Mouse (Mus musculus): ENCODE results near the gene Fxyd5.
A peak's percentile ranks its signal among the peaks of the same experiment; 100 is the strongest.

Gene Fxyd5

DNA sequence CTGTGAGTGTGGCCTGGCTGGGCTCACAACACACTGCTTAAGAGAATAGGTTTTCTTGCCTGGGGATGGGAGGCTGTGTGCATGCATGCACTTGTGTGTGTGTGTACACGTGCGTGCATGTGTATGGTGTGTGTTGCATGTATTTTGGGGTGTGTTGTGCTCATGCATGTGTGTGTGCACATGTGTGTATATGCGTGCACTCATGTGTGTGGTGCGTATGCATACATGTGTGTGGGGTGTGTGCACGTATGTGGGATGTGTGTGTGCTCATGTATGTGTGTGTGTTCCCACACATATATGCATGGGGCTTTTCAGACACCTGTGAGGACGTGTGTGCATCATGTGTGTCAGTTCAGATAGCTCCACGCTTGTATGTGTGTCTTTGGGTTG, 18.3 kb upstream of the Fxyd5 start:
- no peak for DNase-seq (ENCODE audit: low spot score in 2 of 2)

- no peak for DNase-seq (ENCODE audit: low spot score in 2 of 2)
Observed at GRCm38 (mm10) chr7:31059919-31060620, 17.8 kb upstream of the Fxyd5 start.

DNA sequence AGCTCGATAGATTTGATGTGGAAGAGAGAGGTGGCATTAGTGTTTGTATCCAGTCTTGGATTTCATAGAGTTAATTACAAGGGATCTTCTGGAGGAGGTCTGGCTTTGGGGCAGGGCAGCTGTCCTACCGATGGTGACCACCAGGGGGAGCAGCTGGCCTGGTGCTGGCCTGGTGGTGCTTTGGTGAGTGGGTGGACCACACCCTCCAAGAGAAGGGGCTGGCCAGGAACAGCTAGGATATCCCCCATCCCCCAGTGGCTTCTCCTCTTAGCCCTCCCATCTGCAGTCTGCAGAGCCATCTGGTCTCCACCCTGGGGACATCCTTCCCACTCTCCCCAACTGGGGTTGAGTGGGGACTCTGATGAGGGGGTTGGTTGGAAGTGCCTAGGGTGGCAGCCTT, 16.8 kb upstream of the Fxyd5 start, which contains the start of gene Lgi4:
Lgi4 (plus strand) TSS at position 235 of the 400 bp plus-strand sequence.
- DNase-seq (ENCODE audit: low spot score in 2 of 2) = peak; percentile 74 to 80

- DNase-seq (ENCODE audit: low spot score in 2 of 2) = no peak
Observed at GRCm38 (mm10) chr7:31058211-31058610, 15.9 kb upstream of the Fxyd5 start.

- no peak for DNase-seq (ENCODE audit: low spot score in 2 of 2)
Observed at GRCm38 (mm10) chr7:31057730-31058129, 15.4 kb upstream of the Fxyd5 start.

DNA sequence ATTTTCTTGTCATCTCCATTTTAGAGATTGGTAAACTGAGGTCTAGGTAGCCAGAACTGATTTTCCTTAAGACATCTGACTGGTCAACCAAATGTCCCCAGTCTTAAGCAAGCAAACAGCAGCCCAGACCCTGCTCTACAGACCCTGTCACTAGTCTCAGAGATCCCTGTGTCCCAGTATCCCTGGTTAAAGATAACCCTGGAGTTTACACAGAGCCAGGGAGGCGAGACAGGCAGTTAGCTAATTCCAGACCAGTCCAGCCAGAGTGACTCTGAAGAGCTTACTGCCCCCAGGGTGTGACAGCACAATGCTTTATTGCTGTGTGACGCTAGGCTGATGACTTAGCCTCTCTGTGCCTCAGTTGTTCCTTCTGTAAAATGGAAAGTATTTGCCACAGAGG, 14.8 kb upstream of the Fxyd5 start, which contains the start of gene Fxyd1:
Fxyd1 (minus strand) TSS at position 129 of the 400 bp plus-strand sequence.
- no peak for DNase-seq (ENCODE audit: low spot score in 2 of 2)

DNA sequence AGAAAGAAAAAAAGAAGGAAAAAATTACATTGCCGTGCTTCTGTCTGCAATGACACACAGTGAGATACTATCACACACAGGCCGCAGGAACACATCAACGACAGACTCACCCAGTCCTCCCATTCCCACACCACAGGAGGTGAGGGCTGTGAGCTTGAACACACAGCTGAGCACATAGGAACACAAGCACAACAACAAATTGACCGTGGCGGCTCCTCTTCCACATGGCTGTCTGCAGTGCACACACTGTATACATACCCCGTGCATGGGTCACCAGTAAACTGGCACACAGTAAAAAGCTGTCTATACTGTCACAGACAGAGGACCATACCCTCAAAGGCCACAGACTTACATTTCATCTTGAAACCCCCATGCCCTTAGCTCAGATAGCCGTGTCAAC, 14.2 kb upstream of the Fxyd5 start:
- DNase-seq (ENCODE audit: low spot score in 2 of 2) = no peak

GRCm38 (mm10) chr7:31055883-31056282, 13.6 kb upstream of the Fxyd5 start:
- DNase-seq (ENCODE audit: low spot score in 2 of 2) = no peak

DNA sequence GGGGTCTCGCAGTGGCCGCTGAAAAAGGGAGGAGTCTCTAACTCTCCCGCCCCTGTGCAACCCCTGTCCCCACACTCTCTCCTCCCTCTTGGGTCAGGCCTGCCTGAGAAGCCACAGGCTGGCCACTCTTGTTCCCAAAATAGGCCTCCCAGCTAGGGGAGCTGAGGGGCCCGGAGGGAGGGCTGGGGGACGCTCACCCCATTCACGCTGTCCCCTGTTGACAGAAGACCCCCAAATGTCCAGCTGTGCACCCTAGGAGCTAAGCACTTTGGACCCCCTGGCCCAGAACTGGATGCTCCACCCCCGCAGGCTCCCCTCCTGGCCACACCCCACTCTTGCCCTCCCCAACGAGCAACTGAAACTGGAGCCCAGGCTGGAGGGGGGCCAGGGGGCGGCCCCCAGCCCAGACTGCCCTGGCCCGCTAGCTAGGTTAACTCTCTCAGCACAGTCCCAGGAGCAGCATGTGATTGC, 13.1 kb upstream of the Fxyd5 start:
- DNase-seq (ENCODE audit: low spot score in 2 of 2) = no peak

- no peak for DNase-seq (ENCODE audit: low spot score in 2 of 2)
Observed at GRCm38 (mm10) chr7:31054661-31055320, 12.5 kb upstream of the Fxyd5 start.

- no peak for DNase-seq (ENCODE audit: low spot score in 2 of 2)
Observed at GRCm38 (mm10) chr7:31053882-31054447, 11.7 kb upstream of the Fxyd5 start.

DNA sequence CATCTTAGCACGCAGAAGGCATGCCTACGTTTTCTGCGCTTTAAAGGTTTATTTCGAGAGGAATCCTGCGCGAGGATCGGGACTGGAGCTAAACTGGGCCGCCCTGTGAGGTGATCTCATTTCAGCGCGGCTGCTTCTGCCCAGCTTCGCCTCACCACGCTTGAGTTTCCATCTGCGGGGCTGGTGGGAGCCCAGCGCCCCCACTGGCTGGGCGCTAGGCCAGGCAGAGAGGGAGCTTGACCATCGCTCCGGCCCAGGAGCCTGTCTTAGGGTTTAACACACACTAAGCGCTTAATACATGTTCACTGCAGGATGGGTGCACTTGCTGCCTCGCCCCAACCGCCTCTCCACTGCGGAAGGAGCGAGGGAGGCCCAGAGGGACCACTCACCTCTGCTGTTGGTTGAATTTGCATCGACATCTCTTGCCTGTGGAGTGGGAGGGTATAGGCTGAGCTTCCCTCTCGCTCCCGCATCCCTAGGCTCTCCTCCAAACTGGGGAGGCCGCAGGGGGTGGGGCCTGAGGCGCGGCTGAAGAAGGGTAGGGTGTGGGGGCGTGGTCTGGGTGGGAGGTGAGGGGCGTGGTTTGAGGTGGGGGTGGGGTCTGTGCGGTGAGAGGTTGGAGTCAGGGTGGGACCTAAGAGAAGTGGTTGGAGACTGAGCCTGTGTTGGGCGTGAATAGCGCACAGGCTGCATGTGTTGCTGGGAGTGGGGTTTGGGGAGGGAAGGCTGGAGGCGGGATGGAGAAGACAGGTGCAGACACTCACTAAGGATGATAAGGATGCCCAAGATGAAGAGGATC, 10.6 kb upstream of the Fxyd5 start:
- DNase-seq (ENCODE audit: low spot score in 2 of 2) = peak in 1 of 2 experiments; percentile 42

- no peak for DNase-seq (ENCODE audit: low spot score in 2 of 2)
Observed at GRCm38 (mm10) chr7:31052251-31052635, 10.0 kb upstream of the Fxyd5 start.

GRCm38 (mm10) chr7:31051321-31052021, 9.2 kb upstream of the Fxyd5 start, which contains the start of gene Fxyd7:
Fxyd7 (minus strand) TSS chr7:31051467.
- no peak for DNase-seq (ENCODE audit: low spot score in 2 of 2)

DNA sequence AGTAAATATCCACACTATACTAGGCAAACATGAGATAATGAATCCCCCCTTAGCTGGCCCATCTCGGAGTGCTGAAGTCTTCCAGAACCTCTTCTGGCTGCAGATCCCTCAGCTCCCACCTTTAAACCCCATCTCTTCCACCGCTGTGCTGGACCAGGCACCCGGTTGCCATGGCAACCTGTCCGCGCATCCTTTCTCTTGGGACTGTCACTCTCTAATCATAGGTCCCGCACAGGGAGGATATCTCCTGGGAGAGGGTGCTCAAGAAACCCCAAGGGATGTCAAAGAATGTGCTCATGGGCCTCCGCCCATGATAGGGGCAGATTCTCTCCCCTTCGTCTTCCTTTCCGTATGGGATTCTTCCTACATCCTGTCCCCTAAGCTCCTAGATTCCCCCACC, 8.6 kb upstream of the Fxyd5 start:
- DNase-seq (ENCODE audit: low spot score in 2 of 2) = no peak

GRCm38 (mm10) chr7:31050487-31050886, 8.2 kb upstream of the Fxyd5 start:
- no peak for DNase-seq (ENCODE audit: low spot score in 2 of 2)

- no peak for DNase-seq (ENCODE audit: low spot score in 2 of 2)
Observed at GRCm38 (mm10) chr7:31049846-31050281, 7.6 kb upstream of the Fxyd5 start.

- DNase-seq (ENCODE audit: low spot score in 2 of 2) = no peak
Observed at GRCm38 (mm10) chr7:31049135-31049845, 7.0 kb upstream of the Fxyd5 start.

DNA sequence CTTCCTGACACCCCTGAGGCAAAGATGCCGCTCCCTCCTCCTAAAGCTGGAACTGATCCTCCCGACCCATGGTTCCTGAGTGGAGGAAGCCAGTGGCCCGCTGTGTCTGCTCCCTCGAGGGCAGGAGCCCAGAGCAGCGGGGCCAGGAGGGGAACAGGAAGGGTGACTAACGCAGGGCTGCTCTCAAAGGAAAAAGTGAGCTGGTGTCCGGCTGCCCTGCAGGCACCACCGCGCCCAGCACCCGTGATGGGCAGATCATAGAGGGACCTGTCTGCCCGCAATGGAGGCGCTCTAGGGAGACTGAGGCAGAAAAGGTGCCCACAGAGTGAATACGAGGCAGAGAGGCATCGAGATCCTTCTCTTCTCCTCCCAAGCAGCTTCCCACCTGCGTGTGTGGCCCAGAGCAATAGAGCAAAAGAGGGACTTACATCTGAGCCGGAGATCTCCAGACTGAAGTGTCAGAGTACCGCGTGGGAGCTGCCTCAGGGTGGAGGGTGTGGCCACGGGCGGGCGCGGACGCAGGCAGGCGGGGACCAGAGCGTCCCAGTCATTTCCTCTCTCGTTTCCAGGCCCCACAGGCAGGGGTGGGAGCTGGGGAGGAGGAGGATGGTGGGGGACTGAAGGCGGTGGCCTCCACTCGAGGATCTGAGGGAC, 492 bp downstream of the Fxyd5 start:
- DNase-seq (ENCODE audit: low spot score in 2 of 2) = peak in 1 of 2 experiments; percentile 64

- DNase-seq (ENCODE audit: low spot score in 2 of 2) = no peak
Observed at GRCm38 (mm10) chr7:31041023-31041407, 1.3 kb downstream of the Fxyd5 start.

All from spleen, postnatal 10 days (tissue).